ENCODE assay signal across 29 mouse cellular contexts in the genomic region with DNA sequence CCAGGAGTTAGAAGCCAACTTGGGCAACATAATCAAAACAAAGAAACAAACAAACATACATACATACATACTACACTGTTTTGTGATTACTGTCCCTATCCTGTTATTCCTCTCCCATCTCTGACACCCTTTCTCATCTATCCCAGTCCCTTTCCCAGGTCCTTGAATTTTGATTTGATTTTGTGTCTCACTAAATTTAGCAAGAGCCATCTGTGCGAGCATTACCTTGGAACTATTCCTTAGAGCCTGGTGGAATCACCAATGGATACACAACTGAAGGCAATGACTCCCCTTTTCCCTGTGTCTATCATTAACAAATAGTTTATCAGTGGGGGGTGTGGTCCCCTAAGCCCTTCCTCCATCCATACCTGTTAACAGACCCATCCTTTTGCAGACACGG. TPM values are rescaled to one million over a fixed set of nuclear protein-coding genes. Genes with fewer than 3 reads are reported as not detected.
"Had no signal": no experiment of that assay in that cellular context is flagged by ENCODE, and none has a peak within 500 bp of the region (broad histone marks: within the 10 kb centered on the region; RNA-seq: fewer than 3 reads in every experiment).

No protein-coding gene starts in this region.

- H3K36me3 ChIP-seq: limb, embryonic 10.5 days; limb, embryonic 13.5 days; liver, embryonic 15.5 days; lung, embryonic 15.5 days; midbrain, embryonic 10.5 days; midbrain, embryonic 13.5 days had no signal

- DNase-seq: kidney, adult 2 months; kidney, postnatal 25 days; liver; lung, adult 18-20 months; lung, postnatal 10 days; lung, postnatal 36 days; thymus, adult 18-20 months; thymus, postnatal 36 days had no signal

- H3K9ac ChIP-seq: limb, embryonic 13.5 days; liver, embryonic 12.5 days; liver, embryonic 15.5 days; lung, embryonic 15.5 days; midbrain, embryonic 13.5 days had no signal

- ATAC-seq: liver, embryonic 12.5 days; midbrain, embryonic 13.5 days had no signal

- H3K9me3 ChIP-seq: limb, embryonic 10.5 days; limb, embryonic 13.5 days; liver, embryonic 12.5 days; liver, embryonic 15.5 days; lung, embryonic 15.5 days; megakaryocyte, embryonic 14.5 days; midbrain, embryonic 10.5 days; midbrain, embryonic 13.5 days had no signal

- H3K4me3 ChIP-seq: limb, embryonic 10.5 days; limb, embryonic 13.5 days; liver, embryonic 12.5 days; liver, embryonic 15.5 days; lung, embryonic 15.5 days; megakaryocyte, embryonic 14.5 days; midbrain, embryonic 10.5 days; midbrain, embryonic 13.5 days had no signal

- H3K4me2 ChIP-seq: limb, embryonic 13.5 days; liver, embryonic 12.5 days; liver, embryonic 15.5 days; lung, embryonic 15.5 days; midbrain, embryonic 13.5 days had no signal

- H3K27ac ChIP-seq: kidney, postnatal 0 days; limb, embryonic 10.5 days; limb, embryonic 13.5 days; liver, embryonic 12.5 days; liver, embryonic 15.5 days; lung, embryonic 15.5 days; midbrain, embryonic 10.5 days; midbrain, embryonic 13.5 days had no signal

- H3K4me1 ChIP-seq: limb, embryonic 10.5 days; limb, embryonic 13.5 days; lung, embryonic 15.5 days; midbrain, embryonic 10.5 days; midbrain, embryonic 13.5 days had no signal

- H3K27me3 ChIP-seq: limb, embryonic 13.5 days; liver, embryonic 12.5 days; liver, embryonic 15.5 days; lung, embryonic 15.5 days; megakaryocyte, embryonic 14.5 days; midbrain, embryonic 13.5 days had no signal

RNA-seq across cellular contexts. Expression of a gene that starts 26.7 kb away (rescaled TPM):
- polyA plus RNA-seq: kidney, adult 2 months; kidney, embryonic 14.5 days; kidney, postnatal 0 days; limb, embryonic 10.5 days; limb, embryonic 13.5 days; liver, embryonic 12.5 days; liver, embryonic 15.5 days; lung, embryonic 15.5 days; midbrain, embryonic 13.5 days; midbrain, postnatal 0 days; neural tube, embryonic 11.5 days; neural tube, embryonic 14.5 days; small intestine, adult 2 months; spleen, adult 2 months; stomach, embryonic 16.5 days; testis, adult 2 months had no signal

RNA-seq across cellular contexts. Expression of a gene that starts 33.7 kb away (rescaled TPM):
- total RNA-seq: layer of hippocampus, adult 8-10 months; layer of hippocampus, postnatal 14 days; midbrain, postnatal 0 days had no signal
- polyA plus RNA-seq: large intestine, adult 2 months; limb, embryonic 13.5 days; liver, embryonic 12.5 days; lung, embryonic 15.5 days; midbrain, embryonic 13.5 days; neural tube, embryonic 11.5 days; neural tube, embryonic 14.5 days; small intestine, adult 2 months; spleen, adult 2 months; urinary bladder, adult 2 months had no signal
